Mouse (Mus musculus): ENCODE data around the gene Olfr1252.

The Olfr1252 gene

GRCm38 (mm10) chr2:89724912-89725311 is at the start of gene Olfr1252:
Gene Olfr1252, minus strand, starts transcription at chr2:89725012.
- DNase-seq (ENCODE audit: low spot score in 2 of 2) = no peak

GRCm38 (mm10) chr2:89756990-89757389 is 32.2 kb upstream of the Olfr1252 start, which contains the start of gene Olfr1253:
Gene Olfr1253, minus strand, starts transcription at chr2:89757090.
- DNase-seq (ENCODE audit: low spot score in 2 of 2) = no peak

- no peak for DNase-seq (ENCODE audit: low spot score in 2 of 2)
Observed at GRCm38 (mm10) chr2:89691980-89692379, 32.8 kb downstream of the Olfr1252 start.

- DNase-seq (ENCODE audit: low spot score in 2 of 2) = no peak
Observed at GRCm38 (mm10) chr2:89671836-89672235, 53.0 kb downstream of the Olfr1252 start, which contains the start of gene Olfr1251. Gene Olfr1251, minus strand, starts transcription at chr2:89671936.

All from cerebellum, postnatal 4 days (tissue).